Mouse (Mus musculus) erythroblast, adult 5-6 weeks (primary cell): ENCODE data around the gene Slc22a14. TPM values are rescaled to one million over a fixed set of nuclear protein-coding genes. Genes with fewer than 3 reads are reported as not detected.
A peak's percentile ranks its signal among the peaks of the same experiment; 100 is the strongest.
"Not testable (repeated sequence)": the region's sequence is repeated elsewhere in the genome, so short reads cannot be mapped to it uniquely, and the experiment has no call there.

Source experiments
- ATAC-seq: replicated peaks from 2 replicates; pipeline ENCODE4 v1.8.0; 2016; ENCODE audit warnings: moderate number of reproducible peaks, mild to moderate bottlenecking, moderate TSS enrichment, inconsistent platforms; ENCODE audit not compliant: poor library complexity, low FRiP score, severe bottlenecking
- total RNA-seq, 2 experiments: library from RNA; stranded (forward) in 1 of 2; stranded (reverse) in 1 of 2; fragments of 150-400 nt in 1 of 2; fragments of 200-764, 138-1000 nt in 1 of 2; gene quantifications; 2 replicates each; pipeline versions ENCODE4 v1.2.3 to v1.2.4; 2015 to 2017; ENCODE audit warnings: low replicate concordance in 2 of 2

The Slc22a14 gene
- total RNA-seq, 2 experiments from 2014 or later = not detected

- ATAC-seq = no peak
These were observed 96.7 kb downstream of the Slc22a14 start for GRCm38 (mm10) chr9:119268588-119269145.

GRCm38 (mm10) chr9:119268120-119268519, 97.2 kb downstream of the Slc22a14 start:
- ATAC-seq = no peak

- not testable (repeated sequence) for ATAC-seq
These were observed 99.3 kb downstream of the Slc22a14 start for GRCm38 (mm10) chr9:119266121-119266395.

GRCm38 (mm10) chr9:119265373-119266120, 99.8 kb downstream of the Slc22a14 start:
- not testable (repeated sequence) for ATAC-seq

GRCm38 (mm10) chr9:119263067-119263466, 102.3 kb downstream of the Slc22a14 start:
- ATAC-seq = no peak

- ATAC-seq = no peak
These were observed 104.5 kb downstream of the Slc22a14 start for GRCm38 (mm10) chr9:119260825-119261224.

GRCm38 (mm10) chr9:119258785-119259184, 106.6 kb downstream of the Slc22a14 start:
- ATAC-seq = no peak

GRCm38 (mm10) chr9:119258128-119258527, 107.2 kb downstream of the Slc22a14 start:
- ATAC-seq = 0 out of 2 replicates have a peak, but pooled peaks have one; percentile 51

GRCm38 (mm10) chr9:119256161-119256560, 109.2 kb downstream of the Slc22a14 start:
- ATAC-seq = no peak

- no peak for ATAC-seq
These were observed 110.3 kb downstream of the Slc22a14 start for GRCm38 (mm10) chr9:119255096-119255495.

GRCm38 (mm10) chr9:119254187-119254586, 111.2 kb downstream of the Slc22a14 start:
- ATAC-seq = no peak

GRCm38 (mm10) chr9:119247996-119248395, 117.4 kb downstream of the Slc22a14 start:
- no peak for ATAC-seq

- ATAC-seq = no peak
These were observed 118.5 kb downstream of the Slc22a14 start for GRCm38 (mm10) chr9:119246826-119247225.

- ATAC-seq = no peak
These were observed 121.4 kb downstream of the Slc22a14 start for GRCm38 (mm10) chr9:119243981-119244380.

- ATAC-seq = no peak
These were observed 124.0 kb downstream of the Slc22a14 start for GRCm38 (mm10) chr9:119241169-119241865.

GRCm38 (mm10) chr9:119240286-119240997, 124.9 kb downstream of the Slc22a14 start:
- no peak; the same call in 1 of the 2 replicates for ATAC-seq

- ATAC-seq = no peak
These were observed 126.1 kb downstream of the Slc22a14 start for GRCm38 (mm10) chr9:119239274-119239673.

GRCm38 (mm10) chr9:119238796-119239195, 126.6 kb downstream of the Slc22a14 start:
- ATAC-seq = no peak

- ATAC-seq = no peak
These were observed 133.8 kb downstream of the Slc22a14 start for GRCm38 (mm10) chr9:119231552-119231951.

GRCm38 (mm10) chr9:119230829-119231228, 134.5 kb downstream of the Slc22a14 start:
- ATAC-seq = no peak
